ENCODE assay signal across 29 mouse cellular contexts in genomic region chr16:72276390-72277074, GRCm38 (mm10). TPM values are rescaled to one million over a fixed set of nuclear protein-coding genes. Genes with fewer than 3 reads are reported as not detected.
"Had no signal": no experiment of that assay in that cellular context is flagged by ENCODE, and none has a peak within 500 bp of the region (broad histone marks: within the 10 kb centered on the region; RNA-seq: fewer than 3 reads in every experiment).

No protein-coding gene starts in this region.

- H3K4me1 ChIP-seq: embryonic facial prominence, embryonic 12.5 days; embryonic facial prominence, embryonic 13.5 days; embryonic facial prominence, embryonic 15.5 days; forebrain, embryonic 10.5 days; forebrain, embryonic 12.5 days; forebrain, embryonic 13.5 days; forebrain, embryonic 15.5 days had no signal

- DNase-seq: cerebellum, adult 2 months; cerebellum, adult 8-10 months; cerebellum, adult 9-10 months; cerebellum, adult 9-11 months; cerebellum, postnatal 10 days; cerebellum, postnatal 14 days; cerebellum, postnatal 25 days; cerebellum, postnatal 36 days; embryo, embryonic 11 days; forebrain, postnatal 0 days; gastrocnemius, adult 2 months; gastrocnemius, postnatal 10 days; gastrocnemius, postnatal 14 days; gastrocnemius, postnatal 25 days; gastrocnemius, postnatal 36 days; heart, adult 11 months; heart, adult 18-20 months; heart, adult 2 months had no signal

- H3K4me2 ChIP-seq: embryonic facial prominence, embryonic 12.5 days; embryonic facial prominence, embryonic 13.5 days; embryonic facial prominence, embryonic 15.5 days; forebrain, embryonic 12.5 days; forebrain, embryonic 13.5 days; forebrain, embryonic 15.5 days had no signal

- H3K27ac ChIP-seq: embryonic facial prominence, embryonic 10.5 days; embryonic facial prominence, embryonic 12.5 days; embryonic facial prominence, embryonic 13.5 days; embryonic facial prominence, embryonic 15.5 days; forebrain, embryonic 10.5 days; forebrain, embryonic 12.5 days; forebrain, embryonic 13.5 days; forebrain, embryonic 15.5 days; gastrocnemius, adult 2 months; heart, adult 2 months had no signal

- H3K36me3 ChIP-seq: embryonic facial prominence, embryonic 10.5 days; embryonic facial prominence, embryonic 12.5 days; embryonic facial prominence, embryonic 13.5 days; embryonic facial prominence, embryonic 15.5 days; forebrain, embryonic 10.5 days; forebrain, embryonic 12.5 days; forebrain, embryonic 15.5 days had no signal

- H3K4me3 ChIP-seq: embryonic facial prominence, embryonic 10.5 days; embryonic facial prominence, embryonic 12.5 days; embryonic facial prominence, embryonic 13.5 days; embryonic facial prominence, embryonic 15.5 days; erythroblast, embryonic 14.5 days; forebrain, embryonic 10.5 days; forebrain, embryonic 12.5 days; forebrain, embryonic 13.5 days; forebrain, embryonic 15.5 days; gastrocnemius, adult 2 months; heart, adult 2 months had no signal

- H3K9ac ChIP-seq: embryonic facial prominence, embryonic 12.5 days; embryonic facial prominence, embryonic 13.5 days; embryonic facial prominence, embryonic 15.5 days; forebrain, embryonic 12.5 days; forebrain, embryonic 13.5 days; forebrain, embryonic 15.5 days; forebrain, postnatal 0 days had no signal

- ATAC-seq: forebrain, embryonic 13.5 days; forebrain, embryonic 14.5 days; forebrain, embryonic 15.5 days; forebrain, embryonic 16.5 days; forebrain, postnatal 0 days had no signal

- H3K9me3 ChIP-seq: embryonic facial prominence, embryonic 10.5 days; embryonic facial prominence, embryonic 12.5 days; embryonic facial prominence, embryonic 13.5 days; embryonic facial prominence, embryonic 15.5 days; forebrain, embryonic 10.5 days; forebrain, embryonic 12.5 days; forebrain, embryonic 13.5 days; forebrain, embryonic 15.5 days had no signal

- H3K27me3 ChIP-seq: embryonic facial prominence, embryonic 12.5 days; embryonic facial prominence, embryonic 13.5 days; embryonic facial prominence, embryonic 15.5 days; forebrain, embryonic 12.5 days; forebrain, embryonic 13.5 days; forebrain, embryonic 15.5 days had no signal

RNA-seq across cellular contexts. Expression of gene Robo1, which starts 31.6 kb away (rescaled TPM):
- polyA plus RNA-seq: erythroblast, embryonic 14.5 days had no signal
